Mouse (Mus musculus) ovary, postnatal 36 days (tissue): ENCODE results near the gene Lmln.
"Not testable (repeated sequence)": the region's sequence is repeated elsewhere in the genome, so short reads cannot be mapped to it uniquely, and the experiment has no call there.

Experiments
- DNase-seq: peaks from one replicate; pipeline ENCODE4 v3.0.0; 2022; ENCODE audit warnings: low spot score, mixed read lengths

Gene Lmln

GRCm38 (mm10) chr16:33062024-33062681 lies at the start of gene Lmln:
Gene Lmln, plus strand, starts transcription at chr16:33062521.
- DNase-seq = peak; percentile 92

GRCm38 (mm10) chr16:33013801-33014200 lies 48.5 kb upstream of the Lmln start:
- DNase-seq = no peak

- no peak for DNase-seq
Observed at GRCm38 (mm10) chr16:33014921-33015320, 47.4 kb upstream of the Lmln start.

- no peak for DNase-seq
Observed at GRCm38 (mm10) chr16:33015396-33015907, 46.9 kb upstream of the Lmln start.

GRCm38 (mm10) chr16:33015986-33016385 lies 46.3 kb upstream of the Lmln start:
- DNase-seq = no peak

- no peak for DNase-seq
Observed at GRCm38 (mm10) chr16:33017677-33018349, 44.5 kb upstream of the Lmln start.

- DNase-seq = peak; percentile 31
Observed at GRCm38 (mm10) chr16:33019117-33019770, 43.1 kb upstream of the Lmln start.

- DNase-seq = no peak
Observed at GRCm38 (mm10) chr16:33021381-33021780, 40.9 kb upstream of the Lmln start.

GRCm38 (mm10) chr16:33023750-33024149 lies 38.6 kb upstream of the Lmln start:
- peak; percentile 78 for DNase-seq

GRCm38 (mm10) chr16:33024456-33025104 lies 37.7 kb upstream of the Lmln start:
- DNase-seq = no peak

- DNase-seq = no peak
Observed at GRCm38 (mm10) chr16:33026357-33026756, 36.0 kb upstream of the Lmln start.

- no peak for DNase-seq
Observed at GRCm38 (mm10) chr16:33036006-33036405, 26.3 kb upstream of the Lmln start.

- DNase-seq = no peak
Observed at GRCm38 (mm10) chr16:33042682-33043081, 19.6 kb upstream of the Lmln start.

GRCm38 (mm10) chr16:33043268-33043667 lies 19.1 kb upstream of the Lmln start:
- DNase-seq = no peak

GRCm38 (mm10) chr16:33048004-33048403 lies 14.3 kb upstream of the Lmln start:
- no peak for DNase-seq

- DNase-seq = no peak
Observed at GRCm38 (mm10) chr16:33048686-33049085, 13.6 kb upstream of the Lmln start.

GRCm38 (mm10) chr16:33049809-33050208 lies 12.5 kb upstream of the Lmln start:
- DNase-seq = no peak

GRCm38 (mm10) chr16:33053141-33053540 lies 9.2 kb upstream of the Lmln start:
- no peak for DNase-seq

- DNase-seq = not testable (repeated sequence)
Observed at GRCm38 (mm10) chr16:33054927-33055326, 7.4 kb upstream of the Lmln start.

GRCm38 (mm10) chr16:33055655-33056054 lies 6.7 kb upstream of the Lmln start:
- DNase-seq = no peak

- peak; percentile 88 for DNase-seq
Observed at GRCm38 (mm10) chr16:33056095-33056785, 6.1 kb upstream of the Lmln start, which contains the start of the genes Iqcg and Rpl35a. Gene Iqcg, minus strand, starts transcription at chr16:33056218. Gene Rpl35a, plus strand, starts transcription at chr16:33056453.

- no peak for DNase-seq
Observed at GRCm38 (mm10) chr16:33056786-33057185, 5.5 kb upstream of the Lmln start.
